Comparison of ENCODE assay signal across 8 mouse cellular contexts in the genomic region with DNA sequence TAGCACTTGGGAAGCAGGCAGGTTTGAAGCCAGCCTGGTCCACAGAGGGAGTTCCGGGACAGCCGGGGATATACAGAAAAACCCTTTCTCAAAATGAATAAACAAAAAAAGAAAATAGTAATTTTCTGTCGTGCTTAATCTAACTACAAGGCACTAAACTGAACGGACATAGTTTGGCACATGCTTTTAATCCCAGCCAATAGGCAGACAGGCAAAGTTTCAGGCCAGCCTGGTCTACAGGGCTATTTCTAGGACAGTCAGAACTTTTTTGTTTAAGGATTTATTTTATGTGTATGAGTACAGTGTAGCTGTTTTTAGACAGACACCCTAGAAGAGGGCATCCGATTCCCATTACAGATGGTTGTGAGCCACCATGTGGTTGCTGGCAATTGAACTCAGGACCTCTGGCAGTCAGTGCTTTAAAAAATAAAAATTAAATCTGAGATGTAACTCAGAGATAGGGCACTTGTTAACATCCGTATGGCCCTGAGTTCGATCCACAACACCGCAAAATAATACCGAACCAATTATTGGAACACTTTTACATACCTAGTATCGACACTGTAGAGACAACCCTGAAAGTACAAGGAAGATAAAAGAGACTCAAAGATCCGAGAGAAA. TPM values are rescaled to one million over a fixed set of nuclear protein-coding genes. Genes with fewer than 3 reads are reported as not detected.
DNase-seq lines count a peak whose midpoint lies in the region; ATAC-seq and TF ChIP-seq lines count a peak whose summit lies in the region.

No protein-coding gene starts in this region.

- ATAC-seq in embryonic facial prominence, embryonic 12.5 days (ENCODE audit: insufficient number of reproducible peaks, insufficient read depth, low FRiP score, low TSS enrichment): peak; percentile 36; the same call in 1 of the 2 replicates
- ATAC-seq in neural tube, embryonic 13.5 days (ENCODE audit: low read depth): peak; percentile 17

- peak overlapping the region; percentile 100 for H3K27ac ChIP-seq in gastrocnemius, adult 2 months
- peak overlapping the region; percentile 100 for H3K27ac ChIP-seq in embryonic facial prominence, embryonic 12.5 days
- peak overlapping the region; percentile 100 for H3K27ac ChIP-seq in limb, embryonic 10.5 days
- peak overlapping the region; percentile 100 for H3K27ac ChIP-seq in neural tube, embryonic 13.5 days (replicated peaks)

- H3K36me3 ChIP-seq in embryonic facial prominence, embryonic 12.5 days: peaks cover 4% of the 10 kb centered on the region; the same call in 1 of the 2 replicates
- H3K36me3 ChIP-seq in limb, embryonic 10.5 days: peaks cover 21% of the 10 kb centered on the region
- peaks cover 6% of the 10 kb centered on the region; the same call in 1 of the 2 replicates for H3K36me3 ChIP-seq in neural tube, embryonic 13.5 days

- peak overlapping the region; percentile 77 for H3K4me3 ChIP-seq in gastrocnemius, adult 2 months
- peak overlapping the region; percentile 91 for H3K4me3 ChIP-seq in embryonic facial prominence, embryonic 12.5 days
- H3K4me3 ChIP-seq in limb, embryonic 10.5 days: peak overlapping the region; percentile 97
- H3K4me3 ChIP-seq in neural tube, embryonic 13.5 days: peak overlapping the region; percentile 96

- H3K4me2 ChIP-seq in embryonic facial prominence, embryonic 12.5 days (replicated peaks): peak overlapping the region; percentile 53
- peak overlapping the region; percentile 71 for H3K4me2 ChIP-seq in neural tube, embryonic 13.5 days

- H3K27me3 ChIP-seq in embryonic facial prominence, embryonic 12.5 days: no peaks in the 10 kb centered on the region
- no peaks in the 10 kb centered on the region for H3K27me3 ChIP-seq in limb, embryonic 10.5 days (ENCODE audit: low read depth, poor library complexity, severe bottlenecking)
- H3K27me3 ChIP-seq in neural tube, embryonic 13.5 days: no peaks in the 10 kb centered on the region

- H3K9me3 ChIP-seq in embryonic facial prominence, embryonic 12.5 days: no peaks in the 10 kb centered on the region
- H3K9me3 ChIP-seq in limb, embryonic 10.5 days (replicated peaks): no peaks in the 10 kb centered on the region
- H3K9me3 ChIP-seq in neural tube, embryonic 13.5 days: no peaks in the 10 kb centered on the region

- H3K4me1 ChIP-seq in embryonic facial prominence, embryonic 12.5 days: peaks cover 28% of the 10 kb centered on the region
- H3K4me1 ChIP-seq in limb, embryonic 10.5 days: peaks cover 33% of the 10 kb centered on the region
- H3K4me1 ChIP-seq in neural tube, embryonic 13.5 days (replicated peaks): peaks cover 39% of the 10 kb centered on the region

- H3K9ac ChIP-seq in embryonic facial prominence, embryonic 12.5 days: peak overlapping the region; percentile 69
- peak overlapping the region; percentile 83 for H3K9ac ChIP-seq in neural tube, embryonic 13.5 days

- intact Hi-C loops in gastrocnemius, adult 2 months (cut with DNase I): no loop called here

- WGBS in embryonic facial prominence, embryonic 12.5 days: 8% methylated on average over 11 of the region's 11 CpGs
- WGBS in limb, embryonic 10.5 days: 13% methylated on average over 11 of the region's 11 CpGs
- 11% methylated on average over 11 of the region's 11 CpGs for WGBS in neural tube, embryonic 13.5 days

- DNase-seq in gastrocnemius, adult 2 months: peak; percentile 22
- no peak for DNase-seq in gastrocnemius, postnatal 4 days (ENCODE audit: low spot score in 2 of 2)
- DNase-seq in 416B (ENCODE audit: low read depth): peak; percentile 44
- peak; percentile 32 for DNase-seq in limb, embryonic 10.5 days (ENCODE audit: low spot score)
- no peak for DNase-seq in urinary bladder, adult 18-20 months (ENCODE audit: low spot score in 2 of 2)
- no peak for DNase-seq in adrenal gland, postnatal 4 days (ENCODE audit: low spot score in 2 of 2)

- TF ChIP-seq CTCF in gastrocnemius, adult 2 months (IDR thresholded peaks at IDR 0.05): no peak

RNA-seq across cellular contexts. Expression of a gene that starts 0.6 kb away (rescaled TPM):
- 10 to 100 TPM; 32.0 to 33.8 TPM for total RNA-seq in gastrocnemius, adult 2 months (2021)
- 10 to 100 TPM; 64.3 to 69.4 TPM for total RNA-seq in gastrocnemius, postnatal 4 days (2021)
- 141 and 143 TPM in 2 replicates for polyA plus RNA-seq in embryonic facial prominence, embryonic 12.5 days (2016; fragmentation: Nextera tagmentation; extraction: Ambion mirVana)
- polyA plus RNA-seq in limb, embryonic 10.5 days (2016; fragmentation: Nextera tagmentation; extraction: Ambion mirVana): 135 and 142 TPM in 2 replicates
- polyA plus RNA-seq in neural tube, embryonic 13.5 days (2015; fragmentation: Nextera tagmentation; extraction: Ambion mirVana): 109 and 135 TPM in 2 replicates
- 10 to 100 TPM; 89.0 to 93.6 TPM for total RNA-seq in adrenal gland, postnatal 4 days (2021)

RNA-seq across cellular contexts. Expression of a gene that starts 29.5 kb away (rescaled TPM):
- total RNA-seq in gastrocnemius, adult 2 months (2021): 10 to 100 TPM; 16.3 to 25.4 TPM
- 10 to 100 TPM; 21.0 to 21.1 TPM for total RNA-seq in gastrocnemius, postnatal 4 days (2021)
- polyA plus RNA-seq in embryonic facial prominence, embryonic 12.5 days (2016; fragmentation: Nextera tagmentation; extraction: Ambion mirVana): 48.4 and 50.4 TPM in 2 replicates
- 52.6 and 58.1 TPM in 2 replicates for polyA plus RNA-seq in limb, embryonic 10.5 days (2016; fragmentation: Nextera tagmentation; extraction: Ambion mirVana)
- polyA plus RNA-seq in neural tube, embryonic 13.5 days (2015; fragmentation: Nextera tagmentation; extraction: Ambion mirVana): 35.6 and 36.1 TPM in 2 replicates
- total RNA-seq in adrenal gland, postnatal 4 days (2021): 10 to 100 TPM; 60.8 to 73.6 TPM

RNA-seq across cellular contexts. Expression of a gene that starts 34.7 kb away (rescaled TPM):
- 1 to 10 TPM; 1.7 to 2.6 TPM for total RNA-seq in gastrocnemius, adult 2 months (2021)
- 1 to 10 TPM; 1.3 to 1.4 TPM for total RNA-seq in gastrocnemius, postnatal 4 days (2021)
- 38.1 and 39.2 TPM in 2 replicates for polyA plus RNA-seq in embryonic facial prominence, embryonic 12.5 days (2016; fragmentation: Nextera tagmentation; extraction: Ambion mirVana)
- polyA plus RNA-seq in limb, embryonic 10.5 days (2016; fragmentation: Nextera tagmentation; extraction: Ambion mirVana): 10.7 and 16.0 TPM in 2 replicates
- polyA plus RNA-seq in neural tube, embryonic 13.5 days (2015; fragmentation: Nextera tagmentation; extraction: Ambion mirVana): 9.9 and 10.8 TPM in 2 replicates
- 10 to 100 TPM; 61.3 to 64.8 TPM for total RNA-seq in adrenal gland, postnatal 4 days (2021)

RNA-seq across cellular contexts. Expression of a gene that starts 48.8 kb away (rescaled TPM):
- total RNA-seq in gastrocnemius, adult 2 months (2021): 1 to 10 TPM; 1.2 to 4.0 TPM
- total RNA-seq in gastrocnemius, postnatal 4 days (2021): 10 to 100 TPM in 1 of 2 experiments, 1 to 10 TPM in 1; 9.9 to 10.4 TPM
- 4.7 and 5.5 TPM in 2 replicates for polyA plus RNA-seq in embryonic facial prominence, embryonic 12.5 days (2016; fragmentation: Nextera tagmentation; extraction: Ambion mirVana)
- polyA plus RNA-seq in limb, embryonic 10.5 days (2016; fragmentation: Nextera tagmentation; extraction: Ambion mirVana): 2.1 and 2.9 TPM in 2 replicates
- 0.14 and 0.29 TPM in 2 replicates for polyA plus RNA-seq in neural tube, embryonic 13.5 days (2015; fragmentation: Nextera tagmentation; extraction: Ambion mirVana)
- 10 to 100 TPM; 12.9 to 14.4 TPM for total RNA-seq in adrenal gland, postnatal 4 days (2021)

Comparison
In these comparisons a context has a peak if more than half of its experiments do, and no peak if none do; other contexts are left out.
1. DNase-seq: peak in gastrocnemius, adult 2 months (single experiment), 416B (single experiment) and limb, embryonic 10.5 days (single experiment); none in gastrocnemius, postnatal 4 days (0 of 2), urinary bladder, adult 18-20 months (0 of 2) and adrenal gland, postnatal 4 days (0 of 2).
2. RNA of a gene that starts 34.7 kb away (total RNA-seq): 61.3 to 64.8 TPM in adrenal gland, postnatal 4 days; 1.7 to 2.6 TPM in gastrocnemius, adult 2 months and 1.3 to 1.4 TPM in gastrocnemius, postnatal 4 days; every median in the first group is over 10 times any median in the second.
3. Peak in every context shown above with its lines, with median percentiles within 50 percentile points of each other: H3K27ac ChIP-seq and H3K4me3 ChIP-seq.